Mouse (Mus musculus) MEL (cell line): ENCODE results near the gene Tmub2. TPM values are rescaled to one million over a fixed set of nuclear protein-coding genes. Genes with fewer than 3 reads are reported as not detected.

Experiments
- DNase-seq: peaks from one replicate; pipeline ENCODE4 v3.0.0; 2011; ENCODE audit warnings: low read depth, low spot score
- H3K27ac ChIP-seq: 2 replicates; pipeline ENCODE4 v1.5.1; 2012; ENCODE audit warnings: low read depth, mild to moderate bottlenecking, control low read depth, low read length, moderate library complexity; ENCODE audit not compliant: control insufficient read depth
- H3K27me3 ChIP-seq, 2 experiments: fragments of 150-350 bp in 1 of 2; sonication (generic) in 1 of 2; 2 replicates each; pipeline ENCODE4 v1.6.1; 2012; ENCODE audit warnings: low read length in 2 of 2, mild to moderate bottlenecking in 2 of 2, improper control_type of control experiment in 1 of 2, moderate library complexity in 1 of 2; ENCODE audit not compliant: insufficient read depth in 2 of 2, control insufficient read depth in 1 of 2
- H3K36me3 ChIP-seq, 2 experiments: 2 replicates each; pipeline ENCODE4 v1.6.1; 2012 to 2014; ENCODE audit warnings: low read length in 2 of 2, improper control_type of control experiment in 1 of 2, inconsistent platforms in 1 of 2, mild to moderate bottlenecking in 1 of 2; ENCODE audit not compliant: insufficient read depth in 2 of 2, control insufficient read depth in 1 of 2
- H3K4me1 ChIP-seq, 2 experiments: fragments of 150-350 bp in 1 of 2; sonication (generic) in 1 of 2; 2 replicates each; pipeline ENCODE4 v1.6.1; 2012; ENCODE audit warnings: low read length in 2 of 2, improper control_type of control experiment in 1 of 2, mild to moderate bottlenecking in 1 of 2; ENCODE audit not compliant: insufficient read depth in 2 of 2, control insufficient read depth in 1 of 2
- H3K4me3 ChIP-seq, 2 experiments: fragments of 150-350 bp in 1 of 2; sonication (generic) in 1 of 2; 2 replicates each; pipeline ENCODE4 v1.5.1; 2012; ENCODE audit warnings: low read depth in 2 of 2, low read length in 2 of 2, mild to moderate bottlenecking in 2 of 2, moderate library complexity in 2 of 2, control low read depth in 1 of 2, improper control_type of control experiment in 1 of 2; ENCODE audit not compliant: control insufficient read depth in 1 of 2, insufficient read depth in 1 of 2
- H3K79me2 ChIP-seq: 2 replicates; pipeline ENCODE4 v1.6.1; 2012; ENCODE audit warnings: mild to moderate bottlenecking, low read length, moderate library complexity; ENCODE audit not compliant: control insufficient read depth, poor library complexity, insufficient read depth
- H3K9ac ChIP-seq: 2 replicates; pipeline ENCODE4 v1.6.1; 2012; ENCODE audit warnings: low read depth, mild to moderate bottlenecking, control low read depth, low read length, moderate library complexity; ENCODE audit not compliant: control insufficient read depth, poor library complexity, severe bottlenecking
- H3K9me3 ChIP-seq: fragments of 150-350 bp; sonication (generic); replicated peaks from 2 replicates; pipeline ENCODE4 v1.6.1; 2012; ENCODE audit warnings: mild to moderate bottlenecking, low read length, improper control_type of control experiment, moderate library complexity; ENCODE audit not compliant: insufficient read depth
- BHLHE40 ChIP-seq: IDR thresholded peaks from 2 replicates; pipeline ENCODE4 v1.6.1; 2012; ENCODE audit warnings: low read depth, mild to moderate bottlenecking, inconsistent platforms, low read length, improper control_type of control experiment, borderline replicate concordance
- CHD1 ChIP-seq: IDR thresholded peaks from 2 replicates; pipeline ENCODE4 v1.6.1; 2012; ENCODE audit warnings: low read depth, mild to moderate bottlenecking, inconsistent platforms, low read length, improper control_type of control experiment
- CHD2 ChIP-seq: IDR thresholded peaks from 2 replicates; pipeline ENCODE4 v1.6.1; 2011; ENCODE audit warnings: low read length, improper control_type of control experiment
- CTCF ChIP-seq, 3 experiments: IDR thresholded peaks in 2 of 3; conservative IDR thresholded peaks in 1 of 3; 2 replicates each; pipeline ENCODE4 v1.5.1; 2011 to 2012; ENCODE audit warnings: low read length in 3 of 3, low read depth in 2 of 3, mild to moderate bottlenecking in 2 of 3, improper control_type of control experiment in 1 of 3, inconsistent platforms in 1 of 3, mixed read lengths in 1 of 3, moderate library complexity in 1 of 3; ENCODE audit not compliant: control insufficient read depth in 1 of 3, insufficient read depth in 1 of 3, poor library complexity in 1 of 3, severe bottlenecking in 1 of 3
- ELF1 ChIP-seq: IDR thresholded peaks from 2 replicates; pipeline ENCODE4 v1.6.1; 2014; ENCODE audit warnings: low read depth, mild to moderate bottlenecking, inconsistent platforms, low read length, improper control_type of control experiment, moderate library complexity
- EP300 ChIP-seq, 2 experiments: IDR thresholded peaks; 2 replicates each; pipeline ENCODE4 v1.6.1; 2011; ENCODE audit warnings: improper control_type of control experiment in 2 of 2, low read length in 2 of 2, low read depth in 1 of 2, mild to moderate bottlenecking in 1 of 2
- ETS1 ChIP-seq: IDR thresholded peaks from 2 replicates; pipeline ENCODE4 v1.6.1; 2012; ENCODE audit warnings: low read depth, mild to moderate bottlenecking, inconsistent platforms, low read length, improper control_type of control experiment, moderate library complexity
- GABPA ChIP-seq: IDR thresholded peaks from 2 replicates; pipeline ENCODE4 v1.6.1; 2012; ENCODE audit warnings: low read depth, mild to moderate bottlenecking, inconsistent platforms, low read length, improper control_type of control experiment, moderate library complexity
- GATA1 ChIP-seq: IDR thresholded peaks from 2 replicates; pipeline ENCODE4 v1.6.1; 2011; ENCODE audit warnings: low read depth, low read length, improper control_type of control experiment
- HCFC1 ChIP-seq: IDR thresholded peaks from 2 replicates; pipeline ENCODE4 v1.6.1; 2012; ENCODE audit warnings: low read depth, mild to moderate bottlenecking, inconsistent platforms, low read length, improper control_type of control experiment, moderate library complexity
- KAT2A ChIP-seq: conservative IDR thresholded peaks from 2 replicates; pipeline ENCODE4 v1.6.1; 2012; ENCODE audit warnings: low read depth, low read length, improper control_type of control experiment, inconsistent platforms
- MAX ChIP-seq: IDR thresholded peaks from 2 replicates; pipeline ENCODE4 v1.6.1; 2011; ENCODE audit warnings: low read length, improper control_type of control experiment
- MAZ ChIP-seq: IDR thresholded peaks from 2 replicates; pipeline ENCODE4 v1.6.1; 2012; ENCODE audit warnings: low read depth, mild to moderate bottlenecking, inconsistent platforms, low read length, improper control_type of control experiment
- MEF2A ChIP-seq: IDR thresholded peaks from 2 replicates; pipeline ENCODE4 v1.6.1; 2014; ENCODE audit warnings: low read depth, mild to moderate bottlenecking, inconsistent platforms, low read length, improper control_type of control experiment; ENCODE audit not compliant: poor library complexity, insufficient replicate concordance, severe bottlenecking; ENCODE audit errors: extremely low read depth
- MXI1 ChIP-seq: IDR thresholded peaks from 2 replicates; pipeline ENCODE4 v1.6.1; 2011; ENCODE audit warnings: mild to moderate bottlenecking, low read depth, low read length, improper control_type of control experiment
- MYC ChIP-seq: IDR thresholded peaks from 2 replicates; pipeline ENCODE4 v1.6.1; 2011; ENCODE audit warnings: low read depth, mild to moderate bottlenecking, low read length, improper control_type of control experiment, moderate library complexity
- NELFE ChIP-seq: IDR thresholded peaks from 2 replicates; pipeline ENCODE4 v1.6.1; 2011; ENCODE audit warnings: low read depth, low read length, improper control_type of control experiment
- POLR2A ChIP-seq, 2 experiments: IDR thresholded peaks; 2 replicates each; pipeline ENCODE4 v1.6.1; 2011 to 2012; ENCODE audit warnings: low read length in 2 of 2, mild to moderate bottlenecking in 2 of 2, control low read depth in 1 of 2, improper control_type of control experiment in 1 of 2, low read depth in 1 of 2, moderate library complexity in 1 of 2; ENCODE audit not compliant: control insufficient read depth in 1 of 2, insufficient read depth in 1 of 2, poor library complexity in 1 of 2
- POLR2AphosphoS2 ChIP-seq: IDR thresholded peaks from 2 replicates; pipeline ENCODE4 v1.6.1; 2011; ENCODE audit warnings: low read length, improper control_type of control experiment
- POLR2AphosphoS5 ChIP-seq: IDR thresholded peaks from 2 replicates; pipeline ENCODE4 v1.6.1; 2012; ENCODE audit warnings: low read depth, borderline replicate concordance, mild to moderate bottlenecking, inconsistent platforms, low read length, moderate library complexity, mixed read lengths
- RAD21 ChIP-seq: IDR thresholded peaks from 2 replicates; pipeline ENCODE4 v1.6.1; 2011; ENCODE audit warnings: mild to moderate bottlenecking, low read depth, low read length, improper control_type of control experiment
- RCOR1 ChIP-seq: IDR thresholded peaks from 2 replicates; pipeline ENCODE4 v1.6.1; 2012; ENCODE audit warnings: low read depth, mild to moderate bottlenecking, inconsistent platforms, low read length, improper control_type of control experiment
- SIN3A ChIP-seq: IDR thresholded peaks from 2 replicates; pipeline ENCODE4 v1.6.1; 2012; ENCODE audit warnings: low read length, improper control_type of control experiment, inconsistent platforms
- SMC3 ChIP-seq: IDR thresholded peaks from 2 replicates; pipeline ENCODE4 v1.6.1; 2011; ENCODE audit warnings: low read depth, low read length, improper control_type of control experiment
- TAL1 ChIP-seq: IDR thresholded peaks from 2 replicates; pipeline ENCODE4 v1.6.1; 2012; ENCODE audit warnings: mild to moderate bottlenecking, inconsistent platforms, low read length, moderate library complexity, mixed read lengths
- TBP ChIP-seq: IDR thresholded peaks from 2 replicates; pipeline ENCODE4 v1.8.0; 2011; ENCODE audit warnings: low read depth, low read length, improper control_type of control experiment
- TCF12 ChIP-seq: IDR thresholded peaks from 2 replicates; pipeline ENCODE4 v1.6.1; 2014; ENCODE audit warnings: low read depth, mild to moderate bottlenecking, inconsistent platforms, low read length, improper control_type of control experiment, moderate library complexity
- UBTF ChIP-seq: IDR thresholded peaks from 2 replicates; pipeline ENCODE4 v1.6.1; 2012; ENCODE audit warnings: low read depth, mild to moderate bottlenecking, inconsistent platforms, low read length, improper control_type of control experiment, moderate library complexity, borderline replicate concordance; ENCODE audit not compliant: insufficient read depth
- USF1 ChIP-seq: IDR thresholded peaks from 2 replicates; pipeline ENCODE4 v1.6.1; 2014; ENCODE audit warnings: low read depth, mild to moderate bottlenecking, inconsistent platforms, low read length, improper control_type of control experiment, moderate library complexity
- USF2 ChIP-seq, 2 experiments: IDR thresholded peaks; 2 replicates each; pipeline ENCODE4 v1.6.1; 2011 to 2012; ENCODE audit warnings: improper control_type of control experiment in 2 of 2, low read length in 2 of 2, borderline replicate concordance in 1 of 2, inconsistent platforms in 1 of 2, low read depth in 1 of 2, mild to moderate bottlenecking in 1 of 2; ENCODE audit not compliant: insufficient read depth in 1 of 2
- ZC3H11A ChIP-seq: IDR thresholded peaks from 2 replicates; pipeline ENCODE4 v1.6.1; 2012; ENCODE audit warnings: low read depth, mild to moderate bottlenecking, inconsistent platforms, low read length, improper control_type of control experiment
- ZKSCAN1 ChIP-seq: IDR thresholded peaks from 2 replicates; pipeline ENCODE4 v1.6.1; 2012; ENCODE audit warnings: low read depth, mild to moderate bottlenecking, inconsistent platforms, low read length, improper control_type of control experiment, moderate library complexity
- ZMIZ1 ChIP-seq: IDR thresholded peaks from 2 replicates; pipeline ENCODE4 v1.6.1; 2012; ENCODE audit warnings: low read depth, mild to moderate bottlenecking, inconsistent platforms, low read length, improper control_type of control experiment, moderate library complexity
- ZNF384 ChIP-seq: IDR thresholded peaks from 2 replicates; pipeline ENCODE4 v1.6.1; 2012; ENCODE audit warnings: low read depth, mild to moderate bottlenecking, inconsistent platforms, low read length, improper control_type of control experiment
- polyA plus RNA-seq, 2 experiments: library from polyadenylated mRNA; stranded (reverse) in 1 of 2; unstranded in 1 of 2; fragments of >175 nt in 1 of 2; fragments of >200 nt in 1 of 2; gene quantifications; 2 replicates each; pipeline versions ENCODE4 v1.2.1 to v1.2.4; 2012; ENCODE audit warnings: low replicate concordance in 2 of 2, low read depth in 1 of 2; ENCODE audit not compliant: insufficient read length in 2 of 2, insufficient read depth in 1 of 2, missing spikeins in 1 of 2
- total RNA-seq: library from RNA; depleted of rRNA; stranded (reverse); fragments of 300-350 nt; gene quantifications from 2 replicates; pipeline ENCODE4 v1.2.3, GENCODE M21; 2012

Tmub2 gene
- total and polyA plus RNA-seq, 3 experiments, result 29.3 to 40.5 TPM; not detected in 1

DNA sequence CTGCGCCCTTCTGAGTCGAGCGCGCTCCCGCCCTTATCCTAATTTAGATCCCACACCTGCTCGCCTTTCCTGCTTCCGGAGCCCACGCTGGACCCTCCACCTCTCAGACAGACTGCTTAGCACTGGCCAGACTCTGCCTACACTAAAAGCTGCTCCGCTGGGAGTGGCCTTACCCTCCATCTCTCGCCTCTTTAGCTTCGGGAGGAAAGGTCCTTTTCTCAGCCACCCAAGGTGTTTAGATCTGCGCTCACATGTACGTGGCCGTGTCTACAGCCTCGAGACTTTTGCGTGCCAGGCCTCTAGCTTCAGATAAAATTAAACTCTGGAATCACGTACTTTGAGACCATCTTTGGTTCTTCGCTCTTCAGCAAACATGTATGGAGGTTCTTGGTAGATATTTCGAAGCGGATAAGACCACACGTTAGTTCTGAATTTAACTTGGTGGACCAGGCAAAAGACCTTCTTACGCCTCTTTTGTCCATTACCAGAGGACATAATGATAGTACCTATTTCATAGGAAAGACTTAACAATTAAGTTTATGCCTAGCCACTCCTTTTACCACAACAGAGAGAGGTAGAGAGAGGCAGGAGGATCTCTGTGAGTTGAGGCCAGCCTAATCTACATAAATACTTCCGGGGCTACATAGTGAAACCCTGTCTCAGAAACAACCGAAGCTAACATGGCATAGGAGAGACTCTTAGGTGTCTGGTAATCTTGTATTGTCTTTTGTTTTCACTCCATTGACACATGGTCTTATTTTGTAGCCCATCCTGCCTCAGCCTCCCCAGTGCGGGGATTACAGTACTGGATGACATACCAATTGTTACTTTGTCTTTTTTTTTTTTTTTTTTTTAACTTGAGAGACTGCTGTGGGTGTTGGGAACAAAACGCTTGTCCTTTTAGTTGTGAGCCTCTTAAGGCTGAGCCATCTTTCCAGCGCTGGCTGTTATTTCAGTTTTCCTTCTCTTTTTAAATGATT, 13.1 kb downstream of the Tmub2 start:
- H3K9ac ChIP-seq, result peak overlapping the region; percentile 93
- H3K36me3 ChIP-seq, result peaks cover 2 to 9% of the 10 kb centered on the region in 2 experiments; a peak in 3 of 4 replicates
- H3K9me3 ChIP-seq, result no peaks in the 10 kb centered on the region
- peak overlapping the region; percentile 99 for H3K27ac ChIP-seq
- peak overlapping the region; percentile 68 to 82 for H3K4me3 ChIP-seq
- DNase-seq, result peak; percentile 90
- H3K4me1 ChIP-seq, result peaks cover 2 to 14% of the 10 kb centered on the region in 2 experiments; a peak in 3 of 4 replicates
- no peaks in the 10 kb centered on the region for H3K27me3 ChIP-seq
- H3K79me2 ChIP-seq, result peaks cover 24% of the 10 kb centered on the region
- TF ChIP-seq USF1 (no peak), ZMIZ1 (no peak; the same call in 1 of the 2 replicates), CTCF (IDR thresholded peaks at IDR 0.05 in 2 of 3, conservative IDR thresholded peaks at IDR 0.05 in 1 of 3; ENCODE audit: control insufficient read depth in 1 of 3, insufficient read depth in 1 of 3, low read depth in 2 of 3, low read length in 3 of 3, poor library complexity in 1 of 3, severe bottlenecking in 1 of 3) (no peak), MYC (peak; percentile 81), HCFC1 (peak; percentile 77), ZNF384 (peak; percentile 91), MEF2A (no peak), ETS1 (peak; percentile 5; the same call in 1 of the 2 replicates), ELF1 (peak; percentile 37; the same call in 1 of the 2 replicates), TCF12 (no peak), SIN3A (peak; percentile 81), BHLHE40 (no peak), RCOR1 (peak; percentile 48; the same call in 1 of the 2 replicates), GABPA (no peak), ZKSCAN1 (no peak), TBP (peak; percentile 92), POLR2AphosphoS2 (no peak; the same call in none of the 2 replicates), NELFE (peak; percentile 62; the same call in 1 of the 2 replicates), TAL1 (no peak), UBTF (no peak; the same call in 1 of the 2 replicates), MAX (peak; percentile 87), USF2 (IDR thresholded peaks at IDR 0.05; ENCODE audit: borderline replicate concordance in 1 of 2, insufficient read depth in 1 of 2, low read depth in 1 of 2, low read length in 2 of 2) (no peak), CHD1 (peak; percentile 97), ZC3H11A (no peak), MAZ (0 out of 2 replicates have a peak, but pooled peaks have one; percentile 41), POLR2A (IDR thresholded peaks at IDR 0.05; ENCODE audit: control insufficient read depth in 1 of 2, insufficient read depth in 1 of 2, low read depth in 1 of 2, low read length in 2 of 2, poor library complexity in 1 of 2) (peak; percentile 43 to 49; a peak in 3 of 4 replicates), GATA1 (peak; percentile 50; the same call in 1 of the 2 replicates), SMC3 (0 out of 2 replicates have a peak, but pooled peaks have one; percentile 5), MXI1 (peak; percentile 38; the same call in 1 of the 2 replicates), RAD21 (no peak), KAT2A (0 out of 2 replicates have a peak, but pooled peaks have one; percentile 49), CHD2 (no peak), EP300 (IDR thresholded peaks at IDR 0.05; ENCODE audit: low read depth in 1 of 2, low read length in 2 of 2) (peak in 1 of 2 experiments; percentile 56; a peak in 2 of 4 replicates), POLR2AphosphoS5 (no peak)
